Mouse (Mus musculus): ENCODE results near the gene Il9r.

Gene Il9r

GRCm38 (mm10) chr11:32200075-32200601, at the start of gene Il9r:
Il9r (minus strand) TSS chr11:32200279.
- DNase-seq (ENCODE audit: extremely low spot score, low spot score), result no peak

GRCm38 (mm10) chr11:32248350-32248749, 48.3 kb upstream of the Il9r start:
- DNase-seq (ENCODE audit: extremely low spot score, low spot score), result no peak

DNA sequence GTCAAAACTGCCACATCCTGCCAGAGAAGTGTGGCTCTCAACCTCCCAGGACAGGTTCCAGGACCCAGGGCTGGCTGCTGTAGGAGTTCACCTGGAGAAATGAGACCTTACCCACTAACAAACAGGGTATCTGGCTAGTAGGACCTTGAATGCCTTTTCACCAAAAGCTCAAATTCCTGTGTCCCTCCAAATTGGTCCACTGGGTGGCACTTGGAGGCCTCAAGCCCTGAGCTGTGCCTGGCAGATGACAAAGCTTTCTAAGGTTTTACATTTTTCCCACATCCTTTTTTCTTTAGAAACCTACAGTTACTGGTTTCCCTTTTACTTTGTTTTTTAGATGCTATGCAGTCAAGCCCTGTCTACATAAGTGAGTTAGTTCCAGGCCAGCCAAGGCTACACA, 47.0 kb upstream of the Il9r start:
- no peak for DNase-seq (ENCODE audit: extremely low spot score, low spot score)

DNA sequence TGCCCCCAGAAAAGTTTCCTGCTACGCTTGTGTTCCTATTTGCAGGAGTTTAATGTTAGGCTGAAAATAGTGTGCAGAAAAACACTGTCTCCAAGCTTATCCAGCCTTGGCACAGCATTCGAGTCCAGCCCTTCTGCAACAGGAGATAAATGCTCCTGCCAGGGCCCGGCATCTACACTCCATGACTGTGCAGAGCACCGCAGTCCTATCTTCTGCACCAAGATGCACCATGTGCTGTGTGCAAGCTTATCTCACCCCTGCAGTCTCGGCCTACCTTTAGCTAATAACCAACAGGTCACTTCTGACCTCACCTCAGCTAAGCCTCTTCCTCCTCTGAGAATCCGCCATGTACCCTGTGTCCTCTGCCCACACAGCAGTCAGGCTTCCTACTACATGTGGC, 45.5 kb upstream of the Il9r start:
- DNase-seq (ENCODE audit: extremely low spot score, low spot score), result no peak

DNA sequence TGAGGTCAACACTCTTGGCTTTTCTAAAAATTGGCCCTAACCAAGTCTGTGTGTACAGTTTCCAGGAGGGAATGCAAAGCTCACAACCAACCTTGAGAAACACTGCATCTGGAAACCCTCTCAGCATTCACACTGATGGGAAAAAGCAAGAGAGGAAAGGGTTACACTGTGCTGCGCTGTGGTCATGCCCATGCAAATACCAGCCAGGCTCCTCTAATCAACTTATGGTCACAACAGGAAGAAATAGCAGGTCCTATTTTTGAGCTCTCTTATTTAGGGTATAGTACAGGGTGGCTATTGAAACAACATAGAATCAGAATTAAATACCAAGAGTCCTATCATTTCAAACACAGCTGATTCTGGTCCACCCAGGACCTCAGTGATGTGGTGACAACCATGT, 44.5 kb upstream of the Il9r start:
- DNase-seq (ENCODE audit: extremely low spot score, low spot score), result no peak

DNA sequence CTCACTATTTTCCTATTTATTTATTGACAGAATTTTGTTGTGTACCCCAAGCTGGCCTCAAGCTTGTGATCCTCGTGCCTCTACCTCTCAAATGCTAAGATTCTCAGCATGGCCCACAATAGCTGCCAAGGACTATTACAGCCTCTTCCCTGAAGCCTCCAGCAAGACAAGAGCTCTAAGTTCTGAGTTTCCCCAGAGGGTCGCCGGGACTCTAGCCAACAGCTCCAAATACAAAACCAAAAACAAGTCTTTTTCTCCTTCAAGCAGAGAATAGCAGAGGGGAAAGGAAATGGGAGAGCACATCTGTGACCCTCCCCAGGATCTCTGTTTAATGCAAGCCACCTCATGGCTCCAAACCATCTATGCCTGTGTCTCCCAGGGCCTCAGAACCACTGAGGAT, 44.0 kb upstream of the Il9r start:
- no peak for DNase-seq (ENCODE audit: extremely low spot score, low spot score)

GRCm38 (mm10) chr11:32243205-32243955, 43.3 kb upstream of the Il9r start:
- no peak for DNase-seq (ENCODE audit: extremely low spot score, low spot score)

GRCm38 (mm10) chr11:32242209-32242608, 42.1 kb upstream of the Il9r start:
- DNase-seq (ENCODE audit: extremely low spot score, low spot score), result no peak

- no peak for DNase-seq (ENCODE audit: extremely low spot score, low spot score)
These were observed 41.3 kb upstream of the Il9r start for GRCm38 (mm10) chr11:32241391-32241790.

DNA sequence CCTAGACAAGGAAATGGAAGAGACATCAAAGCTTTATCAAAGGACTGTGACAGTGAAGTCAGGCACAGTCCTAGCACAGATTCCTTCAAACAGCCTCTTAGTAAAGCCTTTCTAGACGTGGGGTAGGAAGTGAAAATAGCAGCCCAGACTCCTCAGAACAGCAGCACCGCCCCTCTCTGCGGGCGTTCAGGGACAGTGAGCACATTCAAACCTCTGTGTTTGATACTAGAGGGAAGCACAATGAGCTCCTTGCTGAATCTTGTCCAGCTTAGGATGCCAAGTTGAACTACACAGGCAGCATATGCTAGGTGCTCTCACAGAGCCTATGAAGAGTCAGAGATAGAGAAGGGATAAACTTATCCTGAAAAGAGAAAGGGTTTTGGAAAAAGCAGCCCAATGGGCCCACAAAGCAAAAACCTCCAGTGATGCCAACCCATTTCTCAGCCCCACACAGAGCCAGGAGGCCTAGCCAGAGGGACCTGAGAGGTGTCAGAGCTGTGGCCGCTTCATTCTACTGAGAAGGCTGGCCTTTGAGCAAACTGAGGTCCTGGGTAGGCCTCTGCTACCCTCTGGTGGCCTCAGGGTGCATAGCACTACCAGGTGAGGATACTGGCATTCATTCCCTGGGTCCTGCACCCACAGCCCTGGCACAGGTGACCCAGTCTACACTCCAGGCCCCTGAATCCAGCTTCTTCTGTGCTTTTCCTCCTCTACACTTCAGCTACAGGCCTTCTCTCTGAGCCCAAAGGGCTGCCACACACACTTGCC, 38.2 kb upstream of the Il9r start:
- DNase-seq (ENCODE audit: extremely low spot score, low spot score), result peak; percentile 71

GRCm38 (mm10) chr11:32237411-32237795, 37.3 kb upstream of the Il9r start:
- DNase-seq (ENCODE audit: extremely low spot score, low spot score), result no peak

- peak; percentile 52 for DNase-seq (ENCODE audit: extremely low spot score, low spot score)
These were observed 36.8 kb upstream of the Il9r start for GRCm38 (mm10) chr11:32236712-32237410.

GRCm38 (mm10) chr11:32236132-32236531, 36.1 kb upstream of the Il9r start:
- DNase-seq (ENCODE audit: extremely low spot score, low spot score), result no peak

- no peak for DNase-seq (ENCODE audit: extremely low spot score, low spot score)
These were observed 35.6 kb upstream of the Il9r start for GRCm38 (mm10) chr11:32235646-32236045.

- no peak for DNase-seq (ENCODE audit: extremely low spot score, low spot score)
These were observed 34.9 kb upstream of the Il9r start for GRCm38 (mm10) chr11:32234816-32235485.

- DNase-seq (ENCODE audit: extremely low spot score, low spot score), result no peak
These were observed 33.8 kb upstream of the Il9r start for GRCm38 (mm10) chr11:32233895-32234294.

GRCm38 (mm10) chr11:32232848-32233247, 32.8 kb upstream of the Il9r start:
- no peak for DNase-seq (ENCODE audit: extremely low spot score, low spot score)

- no peak for DNase-seq (ENCODE audit: extremely low spot score, low spot score)
These were observed 31.0 kb upstream of the Il9r start for GRCm38 (mm10) chr11:32231125-32231524.

DNA sequence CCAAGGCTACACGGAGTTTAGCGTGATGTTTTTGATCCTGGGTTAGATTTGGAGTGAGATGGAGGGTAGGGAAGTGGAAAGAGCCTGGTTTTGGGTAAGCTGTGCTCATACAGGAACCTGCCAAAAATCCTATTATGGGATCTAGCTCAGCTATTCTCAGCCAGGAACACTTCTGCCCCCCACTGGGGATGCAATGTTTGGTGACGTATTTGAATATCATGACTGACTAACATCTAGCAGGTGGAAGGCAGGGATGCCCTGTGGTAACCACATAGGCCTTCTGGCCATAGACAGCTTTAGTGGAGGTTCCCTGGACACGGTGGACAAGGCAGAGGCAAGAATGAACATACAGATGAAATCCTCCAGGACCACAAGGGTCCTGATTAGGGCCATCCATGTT, 30.1 kb upstream of the Il9r start:
- DNase-seq (ENCODE audit: extremely low spot score, low spot score), result no peak

GRCm38 (mm10) chr11:32228292-32228845, 28.3 kb upstream of the Il9r start:
- no peak for DNase-seq (ENCODE audit: extremely low spot score, low spot score)

GRCm38 (mm10) chr11:32227555-32227954, 27.5 kb upstream of the Il9r start:
- DNase-seq (ENCODE audit: extremely low spot score, low spot score), result no peak
